Mouse (Mus musculus): Measurements from ENCODE around the gene Ifnl3. TPM values are rescaled to one million over a fixed set of nuclear protein-coding genes. Genes with fewer than 3 reads are reported as not detected.
"Not testable (repeated sequence)": the region's sequence is repeated elsewhere in the genome, so short reads cannot be mapped to it uniquely, and the experiment has no call there.

Gene Ifnl3
- not detected in 2 replicates for polyA plus RNA-seq (2012; rRNA removed)

DNA sequence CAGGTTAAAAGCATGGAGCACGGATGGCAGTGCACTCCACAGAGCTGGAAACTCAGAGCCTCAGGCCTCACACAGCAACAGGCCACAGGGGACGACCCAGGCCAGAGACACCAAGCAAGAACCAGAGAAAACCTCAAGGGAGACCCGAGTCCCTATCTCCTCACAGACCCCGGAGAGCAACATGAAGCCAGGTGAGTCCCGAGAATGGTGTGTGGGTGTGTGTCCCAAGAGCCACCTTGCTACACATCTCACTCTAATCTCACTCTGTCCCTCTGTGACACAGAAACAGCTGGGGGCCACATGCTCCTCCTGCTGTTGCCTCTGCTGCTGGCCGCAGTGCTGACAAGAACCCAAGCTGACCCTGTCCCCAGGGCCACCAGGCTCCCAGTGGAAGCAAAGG is at the start of gene Ifnl3:
Ifnl3 (plus strand) TSS at position 301 of the 400 bp plus-strand sequence.
- not testable (repeated sequence) for H3K4me1 ChIP-seq (ENCODE audit: control insufficient read depth, insufficient read depth, low read length); H3K27ac ChIP-seq (ENCODE audit: insufficient read depth, low read length); H3K4me3 ChIP-seq (ENCODE audit: insufficient read depth, low read length)

DNA sequence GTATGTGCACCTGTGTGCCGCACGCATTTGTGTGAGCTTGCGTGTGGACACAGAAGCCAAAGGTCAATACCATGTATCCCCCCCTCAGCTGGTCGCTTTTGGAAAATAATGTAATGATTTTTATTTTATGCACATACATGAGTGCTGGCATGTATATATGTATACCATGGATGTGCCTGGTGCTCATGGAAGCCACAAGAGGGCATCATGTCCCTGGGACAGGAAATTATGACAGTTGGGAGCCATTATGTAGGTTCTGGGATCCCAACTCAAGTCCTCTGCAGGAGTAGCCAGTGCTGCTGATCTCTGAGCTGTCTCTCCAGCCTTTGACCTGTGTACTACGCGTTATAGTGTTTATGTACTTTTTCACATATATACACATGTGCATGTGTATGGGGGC is 46.4 kb upstream of the Ifnl3 start:
- H3K4me3 ChIP-seq (ENCODE audit: insufficient read depth, low read length), result no peak overlapping the region
- H3K4me1 ChIP-seq (ENCODE audit: control insufficient read depth, insufficient read depth, low read length), result no peaks in the 10 kb centered on the region
- TF ChIP-seq CTCF (IDR thresholded peaks at IDR 0.05; ENCODE audit: extremely low read depth, insufficient read depth, low read length) (no peak), POLR2A (IDR thresholded peaks at IDR 0.05; ENCODE audit: extremely low read depth, insufficient read depth, low read length) (no peak)
- H3K27ac ChIP-seq (ENCODE audit: insufficient read depth, low read length), result no peak overlapping the region

GRCm38 (mm10) chr7:28477363-28477762 is 45.3 kb upstream of the Ifnl3 start:
- TF ChIP-seq POLR2A (IDR thresholded peaks at IDR 0.05; ENCODE audit: extremely low read depth, insufficient read depth, low read length) (no peak), CTCF (IDR thresholded peaks at IDR 0.05; ENCODE audit: extremely low read depth, insufficient read depth, low read length) (no peak)
- Histone ChIP-seq H3K27ac (ENCODE audit: insufficient read depth, low read length) (no peak overlapping the region), H3K4me3 (ENCODE audit: insufficient read depth, low read length) (no peak overlapping the region), H3K4me1 (ENCODE audit: control insufficient read depth, insufficient read depth, low read length) (no peaks in the 10 kb centered on the region)

GRCm38 (mm10) chr7:28478854-28479253 is 43.8 kb upstream of the Ifnl3 start:
- TF ChIP-seq POLR2A (IDR thresholded peaks at IDR 0.05; ENCODE audit: extremely low read depth, insufficient read depth, low read length) (no peak), CTCF (IDR thresholded peaks at IDR 0.05; ENCODE audit: extremely low read depth, insufficient read depth, low read length) (no peak)

GRCm38 (mm10) chr7:28482854-28483253 is 39.8 kb upstream of the Ifnl3 start:
- TF ChIP-seq CTCF (IDR thresholded peaks at IDR 0.05; ENCODE audit: extremely low read depth, insufficient read depth, low read length) (no peak), POLR2A (IDR thresholded peaks at IDR 0.05; ENCODE audit: extremely low read depth, insufficient read depth, low read length) (no peak)
- Histone ChIP-seq H3K4me1 (ENCODE audit: control insufficient read depth, insufficient read depth, low read length) (no peaks in the 10 kb centered on the region; the same call in 1 of the 2 replicates), H3K4me3 (ENCODE audit: insufficient read depth, low read length) (no peak overlapping the region), H3K27ac (ENCODE audit: insufficient read depth, low read length) (no peak overlapping the region)

More at GRCm38 (mm10) chr7:28478854-28479253, 43.8 kb upstream of the Ifnl3 start:
- H3K4me3 ChIP-seq (ENCODE audit: insufficient read depth, low read length), result no peak overlapping the region
- no peaks in the 10 kb centered on the region; the same call in 1 of the 2 replicates for H3K4me1 ChIP-seq (ENCODE audit: control insufficient read depth, insufficient read depth, low read length)
- H3K27ac ChIP-seq (ENCODE audit: insufficient read depth, low read length), result no peak overlapping the region

GRCm38 (mm10) chr7:28484192-28484591 is 38.4 kb upstream of the Ifnl3 start:
- H3K4me3 ChIP-seq (ENCODE audit: insufficient read depth, low read length), result no peak overlapping the region
- H3K27ac ChIP-seq (ENCODE audit: insufficient read depth, low read length), result no peak overlapping the region
- H3K4me1 ChIP-seq (ENCODE audit: control insufficient read depth, insufficient read depth, low read length), result no peaks in the 10 kb centered on the region; the same call in 1 of the 2 replicates
- no peak for TF ChIP-seq CTCF (IDR thresholded peaks at IDR 0.05; ENCODE audit: extremely low read depth, insufficient read depth, low read length)
- no peak for TF ChIP-seq POLR2A (IDR thresholded peaks at IDR 0.05; ENCODE audit: extremely low read depth, insufficient read depth, low read length)

GRCm38 (mm10) chr7:28488030-28488491 is 34.6 kb upstream of the Ifnl3 start:
- TF ChIP-seq CTCF (IDR thresholded peaks at IDR 0.05; ENCODE audit: extremely low read depth, insufficient read depth, low read length), result no peak
- no peak for TF ChIP-seq POLR2A (IDR thresholded peaks at IDR 0.05; ENCODE audit: extremely low read depth, insufficient read depth, low read length)
- Histone ChIP-seq H3K4me3 (ENCODE audit: insufficient read depth, low read length) (peak overlapping the region; percentile 25), H3K27ac (ENCODE audit: insufficient read depth, low read length) (no peak overlapping the region), H3K4me1 (ENCODE audit: control insufficient read depth, insufficient read depth, low read length) (no peaks in the 10 kb centered on the region; the same call in 1 of the 2 replicates)

DNA sequence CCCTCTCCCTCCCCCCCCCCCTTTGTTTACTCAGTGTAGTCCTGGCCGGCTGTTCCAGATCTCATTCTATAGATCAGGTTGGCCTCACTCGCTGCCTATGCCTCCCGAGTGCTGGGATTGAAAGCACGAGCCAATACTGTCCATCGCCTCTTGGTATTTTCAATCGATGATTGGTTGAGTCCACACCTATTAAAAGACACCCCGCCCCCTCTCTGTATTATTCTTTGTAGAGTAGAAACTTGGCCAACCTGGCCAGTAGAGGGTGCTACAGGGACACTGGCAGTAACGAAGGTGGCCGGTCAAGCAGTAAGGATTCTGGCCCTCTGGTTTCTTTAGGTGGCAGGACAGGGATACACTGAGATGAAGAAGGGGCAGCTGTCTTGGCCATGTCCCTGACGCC is 32.2 kb upstream of the Ifnl3 start:
- H3K4me3 ChIP-seq (ENCODE audit: insufficient read depth, low read length), result no peak overlapping the region
- TF ChIP-seq CTCF (IDR thresholded peaks at IDR 0.05; ENCODE audit: extremely low read depth, insufficient read depth, low read length) (peak; percentile 44; the same call in 1 of the 2 replicates), POLR2A (IDR thresholded peaks at IDR 0.05; ENCODE audit: extremely low read depth, insufficient read depth, low read length) (no peak)
- no peaks in the 10 kb centered on the region for H3K4me1 ChIP-seq (ENCODE audit: control insufficient read depth, insufficient read depth, low read length)
- no peak overlapping the region for H3K27ac ChIP-seq (ENCODE audit: insufficient read depth, low read length)

GRCm38 (mm10) chr7:28490903-28491302 is 31.7 kb upstream of the Ifnl3 start:
- no peak overlapping the region for H3K27ac ChIP-seq (ENCODE audit: insufficient read depth, low read length)
- no peak overlapping the region for H3K4me3 ChIP-seq (ENCODE audit: insufficient read depth, low read length)
- no peaks in the 10 kb centered on the region for H3K4me1 ChIP-seq (ENCODE audit: control insufficient read depth, insufficient read depth, low read length)
- TF ChIP-seq POLR2A (IDR thresholded peaks at IDR 0.05; ENCODE audit: extremely low read depth, insufficient read depth, low read length) (no peak), CTCF (IDR thresholded peaks at IDR 0.05; ENCODE audit: extremely low read depth, insufficient read depth, low read length) (no peak)

- TF ChIP-seq CTCF (IDR thresholded peaks at IDR 0.05; ENCODE audit: extremely low read depth, insufficient read depth, low read length) (no peak), POLR2A (IDR thresholded peaks at IDR 0.05; ENCODE audit: extremely low read depth, insufficient read depth, low read length) (no peak)
- H3K27ac ChIP-seq (ENCODE audit: insufficient read depth, low read length), result no peak overlapping the region
- no peaks in the 10 kb centered on the region for H3K4me1 ChIP-seq (ENCODE audit: control insufficient read depth, insufficient read depth, low read length)
- no peak overlapping the region for H3K4me3 ChIP-seq (ENCODE audit: insufficient read depth, low read length)
These were observed 30.3 kb upstream of the Ifnl3 start for GRCm38 (mm10) chr7:28492310-28492709.

Data from cortical plate, adult 2 months (tissue).